Mouse (Mus musculus): ENCODE data around the gene Ptprm. TPM values are rescaled to one million over a fixed set of nuclear protein-coding genes. Genes with fewer than 3 reads are reported as not detected.
A peak's percentile ranks its signal among the peaks of the same experiment; 100 is the strongest.

The Ptprm gene
- polyA plus RNA-seq, 1 experiment from 2014 or later: 12.9 TPM

GRCm38 (mm10) chr17:67027274-67027673 lies 327.0 kb downstream of the Ptprm start:
- no peak for ATAC-seq (ENCODE audit: low read depth)
- H3K36me3 ChIP-seq: no peaks in the 10 kb centered on the region
- no peaks in the 10 kb centered on the region for H3K4me1 ChIP-seq (replicated peaks)
- H3K4me3 ChIP-seq: no peak overlapping the region
- no peak overlapping the region for H3K9ac ChIP-seq
- WGBS: 89% methylated on average over 9 of the region's 9 CpGs
- H3K27me3 ChIP-seq: no peaks in the 10 kb centered on the region
- no peak overlapping the region for H3K27ac ChIP-seq (replicated peaks)
- no peak overlapping the region for H3K4me2 ChIP-seq
- no peaks in the 10 kb centered on the region for H3K9me3 ChIP-seq

- Histone ChIP-seq H3K27ac (replicated peaks) (no peak overlapping the region), H3K9ac (no peak overlapping the region), H3K4me3 (no peak overlapping the region), H3K4me2 (no peak overlapping the region), H3K4me1 (replicated peaks) (peaks cover 9% of the 10 kb centered on the region; the same call in 1 of the 2 replicates), H3K9me3 (no peaks in the 10 kb centered on the region), H3K27me3 (no peaks in the 10 kb centered on the region), H3K36me3 (no peaks in the 10 kb centered on the region)
- no peak for ATAC-seq (ENCODE audit: low read depth)
- 73% methylated on average over 6 of the region's 6 CpGs for WGBS
These were observed 337.8 kb downstream of the Ptprm start for GRCm38 (mm10) chr17:67016501-67016900.

GRCm38 (mm10) chr17:67013217-67013616 lies 341.0 kb downstream of the Ptprm start:
- Histone ChIP-seq H3K9me3 (no peaks in the 10 kb centered on the region), H3K4me3 (no peak overlapping the region), H3K27me3 (no peaks in the 10 kb centered on the region), H3K27ac (replicated peaks) (no peak overlapping the region), H3K9ac (no peak overlapping the region), H3K4me2 (no peak overlapping the region), H3K4me1 (replicated peaks) (peaks cover 9% of the 10 kb centered on the region), H3K36me3 (no peaks in the 10 kb centered on the region)
- WGBS: 69% methylated on average over 6 of the region's 6 CpGs
- ATAC-seq (ENCODE audit: low read depth): no peak

GRCm38 (mm10) chr17:67011836-67012583 lies 342.2 kb downstream of the Ptprm start:
- Histone ChIP-seq H3K27ac (replicated peaks) (no peak overlapping the region), H3K4me1 (replicated peaks) (peaks cover 15% of the 10 kb centered on the region), H3K4me3 (no peak overlapping the region), H3K27me3 (no peaks in the 10 kb centered on the region), H3K36me3 (no peaks in the 10 kb centered on the region), H3K9me3 (no peaks in the 10 kb centered on the region), H3K4me2 (no peak overlapping the region), H3K9ac (no peak overlapping the region)
- WGBS: 80% methylated on average over 6 of the region's 6 CpGs
- ATAC-seq (ENCODE audit: low read depth): no peak

GRCm38 (mm10) chr17:67010136-67010535 lies 344.1 kb downstream of the Ptprm start:
- ATAC-seq (ENCODE audit: low read depth): peak; percentile 85
- 37% methylated on average over 4 of the region's 4 CpGs for WGBS

GRCm38 (mm10) chr17:67008137-67008536 lies 346.1 kb downstream of the Ptprm start:
- 92% methylated on average over 9 of the region's 9 CpGs for WGBS
- Histone ChIP-seq H3K9me3 (no peaks in the 10 kb centered on the region), H3K27me3 (no peaks in the 10 kb centered on the region), H3K4me3 (no peak overlapping the region), H3K36me3 (no peaks in the 10 kb centered on the region), H3K4me2 (no peak overlapping the region), H3K9ac (no peak overlapping the region), H3K4me1 (replicated peaks) (peaks cover 14% of the 10 kb centered on the region), H3K27ac (replicated peaks) (no peak overlapping the region)
- no peak for ATAC-seq (ENCODE audit: low read depth)

More at GRCm38 (mm10) chr17:67010136-67010535, 344.1 kb downstream of the Ptprm start:
- peaks cover 18% of the 10 kb centered on the region for H3K4me1 ChIP-seq (replicated peaks)
- no peaks in the 10 kb centered on the region for H3K9me3 ChIP-seq
- H3K27me3 ChIP-seq: no peaks in the 10 kb centered on the region
- H3K4me2 ChIP-seq: no peak overlapping the region
- no peak overlapping the region for H3K27ac ChIP-seq (replicated peaks)
- no peak overlapping the region for H3K4me3 ChIP-seq
- H3K9ac ChIP-seq: no peak overlapping the region
- H3K36me3 ChIP-seq: no peaks in the 10 kb centered on the region

- Histone ChIP-seq H3K4me1 (replicated peaks) (peaks cover 9% of the 10 kb centered on the region; the same call in 1 of the 2 replicates), H3K9me3 (no peaks in the 10 kb centered on the region), H3K4me3 (no peak overlapping the region), H3K9ac (no peak overlapping the region), H3K4me2 (no peak overlapping the region), H3K27ac (replicated peaks) (0 out of 2 replicates have a peak overlapping the region, but pooled peaks have one; percentile 50), H3K36me3 (no peaks in the 10 kb centered on the region), H3K27me3 (no peaks in the 10 kb centered on the region)
- no peak for ATAC-seq (ENCODE audit: low read depth)
- WGBS: 63% methylated on average over 14 of the region's 14 CpGs
These were observed 347.4 kb downstream of the Ptprm start for GRCm38 (mm10) chr17:67006740-67007385.

- Histone ChIP-seq H3K4me3 (no peak overlapping the region), H3K9ac (no peak overlapping the region), H3K27ac (replicated peaks) (no peak overlapping the region), H3K4me1 (replicated peaks) (no peaks in the 10 kb centered on the region; the same call in 1 of the 2 replicates), H3K36me3 (no peaks in the 10 kb centered on the region), H3K27me3 (no peaks in the 10 kb centered on the region), H3K4me2 (no peak overlapping the region), H3K9me3 (peaks cover 7% of the 10 kb centered on the region; the same call in 1 of the 2 replicates)
- no peak for ATAC-seq (ENCODE audit: low read depth)
- WGBS: 54% methylated on average over 2 of the region's 2 CpGs
These were observed 357.4 kb downstream of the Ptprm start for GRCm38 (mm10) chr17:66996882-66997281.

GRCm38 (mm10) chr17:66996016-66996415 lies 358.2 kb downstream of the Ptprm start:
- Histone ChIP-seq H3K27me3 (no peaks in the 10 kb centered on the region), H3K36me3 (no peaks in the 10 kb centered on the region), H3K4me1 (replicated peaks) (no peaks in the 10 kb centered on the region; the same call in 1 of the 2 replicates), H3K4me3 (no peak overlapping the region), H3K27ac (replicated peaks) (no peak overlapping the region), H3K9me3 (peaks cover 7% of the 10 kb centered on the region; the same call in 1 of the 2 replicates), H3K4me2 (no peak overlapping the region), H3K9ac (no peak overlapping the region)
- WGBS: 94% methylated on average over 6 of the region's 6 CpGs
- ATAC-seq (ENCODE audit: low read depth): no peak

- no peaks in the 10 kb centered on the region for H3K9me3 ChIP-seq
- no peaks in the 10 kb centered on the region; the same call in 1 of the 2 replicates for H3K4me1 ChIP-seq (replicated peaks)
- no peak for ATAC-seq (ENCODE audit: low read depth)
- 89% methylated on average over 4 of the region's 4 CpGs for WGBS
- no peaks in the 10 kb centered on the region for H3K27me3 ChIP-seq
- no peak overlapping the region for H3K4me3 ChIP-seq
- no peak overlapping the region for H3K27ac ChIP-seq (replicated peaks)
- H3K36me3 ChIP-seq: no peaks in the 10 kb centered on the region
- no peak overlapping the region for H3K9ac ChIP-seq
- no peak overlapping the region for H3K4me2 ChIP-seq
These were observed 362.4 kb downstream of the Ptprm start for GRCm38 (mm10) chr17:66991815-66992214.

- WGBS: 85% methylated on average over 2 of the region's 2 CpGs
These were observed 363.5 kb downstream of the Ptprm start for GRCm38 (mm10) chr17:66990761-66991160.

GRCm38 (mm10) chr17:66988014-66988413 lies 366.2 kb downstream of the Ptprm start:
- H3K9me3 ChIP-seq: no peaks in the 10 kb centered on the region
- H3K36me3 ChIP-seq: no peaks in the 10 kb centered on the region
- ATAC-seq (ENCODE audit: low read depth): no peak
- peaks cover 5% of the 10 kb centered on the region for H3K4me1 ChIP-seq (replicated peaks)
- H3K4me3 ChIP-seq: no peak overlapping the region
- no peak overlapping the region for H3K4me2 ChIP-seq
- WGBS: 86% methylated on average over 1 of the region's 1 CpGs
- no peak overlapping the region for H3K9ac ChIP-seq
- no peak overlapping the region for H3K27ac ChIP-seq (replicated peaks)
- H3K27me3 ChIP-seq: no peaks in the 10 kb centered on the region

More at GRCm38 (mm10) chr17:66990761-66991160, 363.5 kb downstream of the Ptprm start:
- H3K36me3 ChIP-seq: no peaks in the 10 kb centered on the region
- H3K27me3 ChIP-seq: no peaks in the 10 kb centered on the region
- no peaks in the 10 kb centered on the region for H3K9me3 ChIP-seq
- H3K4me2 ChIP-seq: no peak overlapping the region
- peaks cover 4% of the 10 kb centered on the region for H3K4me1 ChIP-seq (replicated peaks)
- ATAC-seq (ENCODE audit: low read depth): no peak
- no peak overlapping the region for H3K27ac ChIP-seq (replicated peaks)
- no peak overlapping the region for H3K9ac ChIP-seq
- H3K4me3 ChIP-seq: no peak overlapping the region

All from neural tube, embryonic 13.5 days (tissue).